Mouse (Mus musculus) ES-Bruce4 (cell line): ENCODE results near the gene Actn4. TPM values are rescaled to one million over a fixed set of nuclear protein-coding genes. Genes with fewer than 3 reads are reported as not detected.

Experiments
- H3K27ac ChIP-seq: 2 replicates; pipeline ENCODE4 v1.5.1; 2012; ENCODE audit warnings: low read length, inconsistent platforms; ENCODE audit not compliant: insufficient read depth
- H3K27me3 ChIP-seq: 2 replicates; pipeline ENCODE4 v1.6.1; 2012; ENCODE audit warnings: mild to moderate bottlenecking, low read length, inconsistent platforms; ENCODE audit not compliant: control insufficient read depth, poor library complexity, insufficient read depth, severe bottlenecking
- H3K36me3 ChIP-seq: 2 replicates; pipeline ENCODE4 v1.6.1; 2012; ENCODE audit warnings: inconsistent platforms, mild to moderate bottlenecking, low read length, moderate library complexity; ENCODE audit not compliant: control insufficient read depth, poor library complexity, insufficient read depth, severe bottlenecking
- H3K4me1 ChIP-seq: one replicate; pipeline ENCODE4 v1.8.1; 2011; ENCODE audit warnings: low read length; ENCODE audit not compliant: control insufficient read depth, insufficient read depth
- H3K4me3 ChIP-seq: 2 replicates; pipeline ENCODE4 v1.5.1; 2011; ENCODE audit warnings: low read depth, mild to moderate bottlenecking, low read length
- H3K9ac ChIP-seq: 2 replicates; pipeline ENCODE4 v1.6.1; 2012; ENCODE audit warnings: low read depth, mild to moderate bottlenecking, inconsistent platforms; ENCODE audit not compliant: poor library complexity, severe bottlenecking
- H3K9me3 ChIP-seq: replicated peaks from 2 replicates; pipeline ENCODE4 v1.6.1; 2012; ENCODE audit warnings: mild to moderate bottlenecking, low read length, inconsistent platforms; ENCODE audit not compliant: control insufficient read depth, poor library complexity, insufficient read depth, severe bottlenecking
- CTCF ChIP-seq: IDR thresholded peaks from one replicate; pipeline ENCODE4 v1.8.1; 2011; ENCODE audit warnings: low read depth, low read length
- EP300 ChIP-seq: IDR thresholded peaks from 2 replicates; pipeline ENCODE4 v1.6.1; 2011; ENCODE audit warnings: low read depth, low read length; ENCODE audit not compliant: insufficient read depth
- POLR2A ChIP-seq: IDR thresholded peaks from one replicate; pipeline ENCODE4 v1.8.1; 2011; ENCODE audit warnings: low read length; ENCODE audit not compliant: insufficient read depth
- polyA plus RNA-seq: library from polyadenylated mRNA; stranded (reverse); fragments of >200 nt; gene quantifications from 2 replicates; pipeline ENCODE4 v1.2.4, GENCODE M21; 2011; ENCODE audit warnings: low read depth; ENCODE audit not compliant: missing spikeins, insufficient read depth, insufficient read length

Gene Actn4
- polyA plus RNA-seq, 1 experiment, result 318 TPM

- Histone ChIP-seq H3K9ac (no peak overlapping the region), H3K4me3 (no peak overlapping the region)
- no peak for TF ChIP-seq POLR2A
- TF ChIP-seq EP300, result no peak
- no peak for TF ChIP-seq CTCF
Measured at GRCm38 (mm10) chr7:28859953-28860352, 102.2 kb downstream of the Actn4 start.

GRCm38 (mm10) chr7:28850642-28851041 lies 111.5 kb downstream of the Actn4 start:
- Histone ChIP-seq H3K27ac (no peak overlapping the region), H3K27me3 (no peaks in the 10 kb centered on the region)

More at GRCm38 (mm10) chr7:28859953-28860352, 102.2 kb downstream of the Actn4 start:
- peaks cover 5% of the 10 kb centered on the region for H3K4me1 ChIP-seq
- H3K9me3 ChIP-seq, result no peaks in the 10 kb centered on the region
- H3K27me3 ChIP-seq, result no peaks in the 10 kb centered on the region
- no peaks in the 10 kb centered on the region for H3K36me3 ChIP-seq
- no peak overlapping the region for H3K27ac ChIP-seq

GRCm38 (mm10) chr7:28849700-28850236 lies 112.4 kb downstream of the Actn4 start:
- Histone ChIP-seq H3K4me3 (no peak overlapping the region), H3K9me3 (no peaks in the 10 kb centered on the region), H3K9ac (no peak overlapping the region), H3K27ac (no peak overlapping the region), H3K27me3 (no peaks in the 10 kb centered on the region), H3K36me3 (no peaks in the 10 kb centered on the region), H3K4me1 (no peaks in the 10 kb centered on the region)
- TF ChIP-seq POLR2A (no peak), CTCF (no peak), EP300 (no peak)

More at GRCm38 (mm10) chr7:28850642-28851041, 111.5 kb downstream of the Actn4 start:
- TF ChIP-seq CTCF, result no peak
- TF ChIP-seq EP300, result no peak
- TF ChIP-seq POLR2A, result no peak
- H3K4me3 ChIP-seq, result no peak overlapping the region
- H3K4me1 ChIP-seq, result no peaks in the 10 kb centered on the region
- H3K36me3 ChIP-seq, result no peaks in the 10 kb centered on the region
- no peaks in the 10 kb centered on the region for H3K9me3 ChIP-seq
- H3K9ac ChIP-seq, result no peak overlapping the region

- Histone ChIP-seq H3K9me3 (no peaks in the 10 kb centered on the region), H3K27me3 (no peaks in the 10 kb centered on the region), H3K4me1 (no peaks in the 10 kb centered on the region), H3K27ac (no peak overlapping the region), H3K36me3 (no peaks in the 10 kb centered on the region), H3K4me3 (no peak overlapping the region), H3K9ac (no peak overlapping the region)
- no peak for TF ChIP-seq POLR2A
- no peak for TF ChIP-seq EP300
- TF ChIP-seq CTCF, result no peak
Measured at GRCm38 (mm10) chr7:28847273-28847672, 114.9 kb downstream of the Actn4 start.

Other genes starting within 250 kb of the Actn4 start
- 6.7 and 7.0 TPM in 2 replicates for gene Fbxo17, start 245.5 kb downstream of the Actn4 start, polyA plus RNA-seq
- gene Mrps12, start 220.5 kb downstream of the Actn4 start, polyA plus RNA-seq, result 53.5 and 60.9 TPM in 2 replicates
- gene Sars2, start 220.3 kb downstream of the Actn4 start, polyA plus RNA-seq, result 22.4 and 22.5 TPM in 2 replicates
- gene Ccer2, start 206.2 kb downstream of the Actn4 start, polyA plus RNA-seq, result not detected in 2 replicates
- 28.1 and 30.5 TPM in 2 replicates for gene Sirt2, start 195.6 kb downstream of the Actn4 start, polyA plus RNA-seq
- gene Nfkbib, start 194.8 kb downstream of the Actn4 start, polyA plus RNA-seq, result 23.8 and 27.9 TPM in 2 replicates
- gene Rinl, start 173.4 kb downstream of the Actn4 start, polyA plus RNA-seq, result 24.6 and 28.0 TPM in 2 replicates
- 633 and 662 TPM in 2 replicates for gene Hnrnpl, start 153.8 kb downstream of the Actn4 start, polyA plus RNA-seq
- 41.3 and 53.0 TPM in 2 replicates for gene Ech1, start 137.1 kb downstream of the Actn4 start, polyA plus RNA-seq
- gene Lgals4, start 128.5 kb downstream of the Actn4 start, polyA plus RNA-seq, result 1.9 and 2.4 TPM in 2 replicates
- gene Lgals7, start 98.5 kb downstream of the Actn4 start, polyA plus RNA-seq, result not detected in 2 replicates
- 0.21 and 0.33 TPM in 2 replicates for gene Capn12, start 80.9 kb downstream of the Actn4 start, polyA plus RNA-seq
- gene Eif3k, start 19.5 kb upstream of the Actn4 start, polyA plus RNA-seq, result 409 and 413 TPM in 2 replicates
- 33.2 and 36.3 TPM in 2 replicates for gene Map4k1, start 19.7 kb upstream of the Actn4 start, polyA plus RNA-seq
- 8.4 and 10.3 TPM in 2 replicates for gene Ryr1, start 162.8 kb upstream of the Actn4 start, polyA plus RNA-seq
- 23.0 and 31.5 TPM in 2 replicates for gene Rasgrp4, start 172.5 kb upstream of the Actn4 start, polyA plus RNA-seq
- gene Fam98c, start 193.9 kb upstream of the Actn4 start, polyA plus RNA-seq, result 12.6 and 13.3 TPM in 2 replicates
- gene Ggn, start 207.9 kb upstream of the Actn4 start, polyA plus RNA-seq, result not detected in 2 replicates
- 9.2 and 12.1 TPM in 2 replicates for gene Spred3, start 208.1 kb upstream of the Actn4 start, polyA plus RNA-seq
- 223 and 242 TPM in 2 replicates for gene Psmd8, start 218.4 kb upstream of the Actn4 start, polyA plus RNA-seq